Mouse (Mus musculus): ENCODE results near the gene Ccdc80. TPM values are rescaled to one million over a fixed set of nuclear protein-coding genes. Genes with fewer than 3 reads are reported as not detected.
A peak's percentile ranks its signal among the peaks of the same experiment; 100 is the strongest.

Ccdc80 gene
- total RNA-seq, 2 experiments from 2014 or later: 83.0 to 90.7 TPM

GRCm38 (mm10) chr16:45108203-45108878 is 15.1 kb downstream of the Ccdc80 start:
- intact Hi-C loops (cut with DNase I): no loop called here

GRCm38 (mm10) chr16:45110498-45110897 is 17.3 kb downstream of the Ccdc80 start:
- DNase-seq (ENCODE audit: low spot score): peak; percentile 38
- intact Hi-C loops (cut with DNase I): no loop called here

More at GRCm38 (mm10) chr16:45108203-45108878, 15.1 kb downstream of the Ccdc80 start:
- no peak for DNase-seq (ENCODE audit: low spot score)

- no peak for DNase-seq (ENCODE audit: low spot score)
- intact Hi-C loops (cut with DNase I): no loop called here
Measured at GRCm38 (mm10) chr16:45117200-45117599, 24.0 kb downstream of the Ccdc80 start.

- intact Hi-C loops (cut with DNase I): no loop called here
- DNase-seq (ENCODE audit: low spot score): no peak
Measured at GRCm38 (mm10) chr16:45118760-45119159, 25.6 kb downstream of the Ccdc80 start.

- intact Hi-C loops (cut with DNase I): loop anchor here (2.0 to 10.0 kb wide), 2 partner anchors 20 to 356 kb away; partner anchors contain the start of gene Cd200r1
- peak; percentile 50 for DNase-seq (ENCODE audit: low spot score)
Measured at GRCm38 (mm10) chr16:45120844-45121425, 27.7 kb downstream of the Ccdc80 start.

- intact Hi-C loops (cut with DNase I): loop anchor here (10.0 kb wide), 1 partner anchor 358 kb away; the partner anchor contains the start of gene Cd200r1
- no peak for DNase-seq (ENCODE audit: low spot score)
Measured at GRCm38 (mm10) chr16:45122571-45122970, 29.4 kb downstream of the Ccdc80 start.

GRCm38 (mm10) chr16:45124230-45125203 is 31.3 kb downstream of the Ccdc80 start:
- DNase-seq (ENCODE audit: low spot score): no peak
- intact Hi-C loops (cut with DNase I): loop anchor here (10.0 kb wide), 1 partner anchor 360 kb away; the partner anchor contains the start of gene Cd200r1

GRCm38 (mm10) chr16:45127936-45128710 is 34.9 kb downstream of the Ccdc80 start:
- DNase-seq (ENCODE audit: low spot score): no peak
- intact Hi-C loops (cut with DNase I): loop anchor here (10.0 kb wide), 1 partner anchor 363 kb away; the partner anchor contains the start of gene Cd200r1

GRCm38 (mm10) chr16:45141711-45142110 is 48.5 kb downstream of the Ccdc80 start:
- DNase-seq (ENCODE audit: low spot score): no peak
- intact Hi-C loops (cut with DNase I): no loop called here

- intact Hi-C loops (cut with DNase I): no loop called here
- no peak for DNase-seq (ENCODE audit: low spot score)
Measured at GRCm38 (mm10) chr16:45142565-45142964, 49.4 kb downstream of the Ccdc80 start.

- DNase-seq (ENCODE audit: low spot score): no peak
- intact Hi-C loops (cut with DNase I): no loop called here
Measured at GRCm38 (mm10) chr16:45145119-45145518, 51.9 kb downstream of the Ccdc80 start.

GRCm38 (mm10) chr16:45148488-45149082 is 55.4 kb downstream of the Ccdc80 start:
- DNase-seq (ENCODE audit: low spot score): no peak
- intact Hi-C loops (cut with DNase I): no loop called here

GRCm38 (mm10) chr16:45154741-45155250 is 61.6 kb downstream of the Ccdc80 start:
- no peak for DNase-seq (ENCODE audit: low spot score)
- intact Hi-C loops (cut with DNase I): no loop called here

GRCm38 (mm10) chr16:45158136-45158521 is 64.9 kb downstream of the Ccdc80 start:
- peak; percentile 53 for DNase-seq (ENCODE audit: low spot score)
- intact Hi-C loops (cut with DNase I): loop anchor here (2.0 kb wide), 1 partner anchor 61 kb away; no protein-coding TSS in a partner anchor

GRCm38 (mm10) chr16:45158522-45159388 is 65.6 kb downstream of the Ccdc80 start, which contains the start of the genes Slc35a5 and Atg3:
TSS of gene Slc35a5 (minus strand) at chr16:45158706.
TSS of gene Atg3 (plus strand) at chr16:45158785.
- DNase-seq (ENCODE audit: low spot score): peak; percentile 93
- intact Hi-C loops (cut with DNase I): loop anchor here (2.0 kb wide), 1 partner anchor 62 kb away; no protein-coding TSS in a partner anchor

GRCm38 (mm10) chr16:45159389-45159716 is 66.2 kb downstream of the Ccdc80 start:
- intact Hi-C loops (cut with DNase I): loop anchor here (2.0 kb wide), 1 partner anchor 63 kb away; no protein-coding TSS in a partner anchor
- DNase-seq (ENCODE audit: low spot score): no peak
